Mouse (Mus musculus): ENCODE data around the gene Fez1.

Gene Fez1

DNA sequence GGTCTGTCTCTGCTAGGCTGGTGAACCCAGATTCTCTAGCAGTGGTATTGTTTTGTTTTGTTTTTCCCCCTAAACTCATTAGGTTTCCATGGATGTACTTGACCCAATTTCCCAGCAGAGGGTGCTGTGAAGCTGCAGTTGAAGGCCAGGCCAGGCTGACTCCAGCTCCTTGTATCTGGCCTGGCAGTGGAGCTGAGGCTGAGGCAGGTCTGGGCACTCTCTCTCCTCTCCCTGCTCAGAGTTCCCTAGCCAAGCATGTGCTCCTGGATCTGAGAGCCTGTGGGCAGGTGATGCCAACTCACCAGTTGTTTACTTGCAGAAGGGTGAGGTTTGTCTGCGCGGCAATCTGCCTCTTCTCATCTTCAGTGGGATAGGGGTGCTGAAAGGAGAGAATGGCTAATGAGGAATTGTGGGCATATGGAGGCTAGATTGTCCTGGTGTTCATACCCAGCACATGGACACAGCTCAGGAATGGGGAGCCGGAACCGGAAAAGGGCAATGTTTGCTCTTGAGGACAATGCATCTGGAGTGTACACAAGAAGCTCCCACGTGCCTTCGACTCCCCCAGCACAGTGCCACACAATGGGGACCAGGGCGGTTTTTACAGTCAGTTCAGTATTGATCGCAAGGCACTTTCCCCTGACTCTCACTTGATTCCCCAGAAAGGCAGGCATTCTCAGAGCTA lies 73.5 kb downstream of the Fez1 start:
- DNase-seq: peak; percentile 26

DNA sequence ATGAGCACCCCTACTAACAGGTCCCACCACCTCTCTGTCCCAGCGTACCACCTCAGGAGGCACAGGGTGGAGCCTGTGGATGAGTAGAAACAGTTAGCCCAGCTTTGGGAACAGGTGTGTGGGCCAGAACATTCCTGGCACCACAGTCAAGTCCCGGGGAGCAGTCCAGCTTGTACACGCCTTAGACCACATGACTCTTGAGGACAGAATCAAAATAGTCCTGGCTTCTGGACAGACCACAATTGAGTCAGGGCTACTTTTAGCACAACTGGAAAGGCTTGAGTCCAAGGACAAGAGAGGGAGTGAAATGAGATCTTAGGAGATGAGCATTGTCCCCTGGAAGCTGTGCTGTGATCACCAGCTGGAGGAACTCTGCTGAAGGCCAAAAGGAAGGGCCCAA lies 76.9 kb downstream of the Fez1 start:
- no peak for DNase-seq

DNA sequence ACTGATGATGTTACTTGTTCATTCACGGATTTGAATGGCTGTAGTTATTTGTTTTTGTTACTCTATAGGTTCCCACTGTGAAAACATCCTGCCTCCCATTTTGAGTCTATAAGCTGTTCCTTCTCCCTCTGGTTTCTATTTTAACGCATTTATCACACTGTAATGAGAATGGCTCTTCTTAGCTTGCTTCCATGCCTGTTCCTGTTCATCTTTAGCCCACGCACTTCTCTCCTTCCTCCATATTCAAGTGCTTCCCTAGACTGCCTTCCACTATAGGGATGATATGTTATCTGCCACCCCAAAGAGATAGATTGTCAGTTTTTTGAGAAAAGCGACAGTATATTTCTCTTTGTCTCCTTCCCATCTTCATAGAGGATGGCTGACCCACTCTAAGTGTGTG lies 78.8 kb downstream of the Fez1 start:
- DNase-seq: no peak

DNA sequence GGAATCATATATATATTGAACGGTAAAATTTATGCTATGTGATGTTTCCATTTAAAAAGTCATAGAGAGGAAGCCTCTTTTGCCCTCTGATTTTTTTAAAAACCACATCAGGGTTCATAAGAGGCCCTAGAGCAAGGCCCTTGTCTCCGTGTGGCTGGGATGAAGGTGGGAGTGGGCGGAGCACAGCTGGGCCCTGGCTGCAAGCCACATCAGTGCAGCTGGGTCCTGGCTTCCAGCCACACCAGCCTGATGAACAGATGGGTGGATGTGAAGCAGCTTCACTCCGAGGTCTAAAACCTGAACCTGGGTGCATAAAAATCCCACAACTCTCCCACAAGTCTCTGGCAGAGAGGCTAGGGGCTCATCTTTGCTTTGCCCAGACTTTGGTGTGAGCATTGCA lies 83.8 kb downstream of the Fez1 start:
- peak; percentile 12 for DNase-seq

DNA sequence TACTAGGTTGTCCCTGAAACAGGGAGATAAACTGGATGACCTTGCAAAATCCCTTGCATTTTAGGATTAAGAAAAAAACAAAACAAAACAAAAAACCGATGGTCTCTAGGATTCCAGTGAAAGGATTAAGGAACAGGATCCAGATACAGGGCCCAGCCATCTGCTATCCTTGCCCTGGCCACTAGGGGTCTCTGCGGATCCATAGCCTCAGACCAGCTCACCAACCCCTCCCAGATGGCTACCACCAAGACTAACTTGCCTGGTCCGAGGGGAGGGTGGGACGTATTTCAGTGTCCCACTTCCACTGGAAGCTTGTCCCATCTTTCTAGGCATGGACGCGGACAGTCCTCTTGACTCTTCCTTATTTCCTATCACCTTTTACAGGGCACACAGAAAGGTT lies 94.7 kb downstream of the Fez1 start:
- DNase-seq: peak; percentile 56

DNA sequence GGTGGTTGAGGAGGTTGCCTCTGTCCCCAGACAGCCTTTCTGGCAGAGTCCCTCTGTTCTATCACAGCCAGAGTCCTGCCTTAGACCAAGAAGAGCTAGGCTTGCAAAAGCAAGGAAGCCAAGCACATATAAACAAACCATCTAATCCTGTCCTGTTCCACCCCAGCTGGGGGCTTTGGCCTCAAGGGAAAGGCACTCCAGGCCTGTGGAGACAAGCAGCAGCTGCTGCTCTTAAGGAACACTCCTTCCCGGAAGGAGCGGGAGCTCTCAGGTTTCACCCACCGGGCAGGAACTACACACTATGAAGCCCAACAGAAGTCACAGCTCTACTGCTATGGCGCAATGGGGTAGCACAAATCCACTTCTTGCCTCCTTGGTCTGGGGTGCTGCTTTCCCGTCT lies 95.3 kb downstream of the Fez1 start:
- DNase-seq: no peak

DNA sequence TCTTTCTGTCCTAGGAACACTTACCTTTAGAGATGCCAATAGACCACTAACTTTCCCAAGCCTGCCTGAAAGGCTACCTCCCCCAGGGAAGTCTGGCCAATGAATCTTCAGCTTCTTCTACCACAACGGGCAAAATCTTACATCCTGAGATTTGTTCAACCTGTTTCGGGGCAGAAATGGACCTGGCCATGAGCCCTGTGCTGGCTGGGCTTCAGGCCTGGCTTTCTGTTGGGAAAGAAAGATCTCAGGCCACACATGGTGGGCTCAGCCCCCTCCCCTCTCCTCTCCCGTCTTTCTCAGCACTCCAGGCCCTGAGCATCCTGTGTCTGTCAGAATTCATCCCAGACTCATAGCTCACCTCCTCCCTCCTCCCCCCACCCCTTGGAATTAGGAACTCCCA lies 96.9 kb downstream of the Fez1 start:
- no peak for DNase-seq

DNA sequence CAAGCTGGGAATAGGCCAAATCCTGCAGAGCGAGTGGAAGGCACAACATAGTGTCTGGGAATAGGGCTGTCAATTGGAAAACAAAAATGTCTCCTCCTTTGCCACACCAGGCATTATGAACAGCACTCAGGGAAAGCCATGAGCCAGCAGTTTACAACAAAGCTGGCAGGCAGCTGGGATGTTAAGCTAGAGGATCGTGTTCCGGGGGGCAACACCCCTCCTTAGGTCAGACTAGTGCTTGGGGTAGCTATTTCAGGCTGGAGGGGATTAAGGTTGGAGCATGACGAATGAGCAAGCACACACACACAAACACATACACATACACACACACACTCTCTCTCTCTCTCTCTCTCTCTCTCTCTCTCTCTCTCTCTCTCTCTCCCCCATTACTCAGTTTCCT lies 97.8 kb downstream of the Fez1 start:
- DNase-seq: no peak

DNA sequence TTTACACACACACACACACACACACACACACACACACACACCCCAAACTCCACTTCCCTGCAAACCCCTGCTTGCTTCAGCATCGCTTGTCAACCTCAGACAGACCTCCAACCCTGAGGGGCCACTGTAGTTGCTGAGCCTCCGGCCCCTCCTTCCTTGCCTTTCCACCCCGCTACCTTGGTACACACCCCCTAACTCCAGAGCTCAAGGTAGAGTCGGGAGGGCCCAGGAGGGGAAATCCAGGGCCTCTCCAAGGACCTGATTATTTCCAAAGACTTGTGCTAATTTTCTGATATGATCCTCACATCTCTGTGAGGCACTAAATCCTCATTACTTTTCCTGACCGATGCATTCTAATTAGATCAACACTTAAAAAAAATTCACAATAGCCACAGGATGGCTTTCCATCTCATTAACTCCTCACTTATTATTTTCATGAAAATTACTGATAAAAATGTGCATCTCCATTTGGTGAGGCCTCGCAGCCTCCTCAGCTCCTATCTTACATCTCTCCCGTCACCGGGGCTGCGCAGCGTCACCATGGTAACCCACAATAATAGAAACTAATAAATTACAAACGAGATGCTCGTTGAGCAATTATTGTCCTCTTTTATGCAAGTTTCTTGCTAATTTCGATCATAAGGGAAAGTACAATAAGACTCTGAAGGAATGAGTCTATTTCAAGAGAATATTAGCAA lies 100.2 kb downstream of the Fez1 start:
- no peak for DNase-seq

DNA sequence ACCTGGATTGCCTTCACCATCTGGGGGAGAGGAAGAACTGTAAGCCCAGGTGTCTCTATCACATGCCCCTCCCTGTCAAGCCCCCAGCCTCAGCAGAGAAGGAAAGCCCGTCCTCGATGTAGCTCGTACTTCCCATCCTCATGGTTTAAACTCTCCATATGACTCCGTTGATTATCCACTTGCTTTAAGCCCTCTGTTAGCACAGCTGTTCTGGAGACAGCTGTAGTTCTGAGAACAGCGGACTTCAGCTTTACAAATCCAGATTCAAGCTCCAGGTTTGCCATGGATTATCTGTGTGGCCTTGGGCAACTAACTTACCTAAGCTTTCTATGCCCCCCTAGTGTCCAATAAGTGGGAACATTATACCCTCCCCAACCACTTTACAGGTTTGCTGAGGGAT lies 102.1 kb downstream of the Fez1 start:
- no peak for DNase-seq
